Mouse (Mus musculus) ZHBTc4 (cell line): ENCODE measurements around the gene Pdgfb.

Source experiments
- DNase-seq: peaks from one replicate; pipeline ENCODE4 v3.0.0-alpha.2; 2011; ENCODE audit warnings: low read depth, low spot score

The Pdgfb gene

GRCm38 (mm10) chr15:80034913-80035312 is 20.1 kb upstream of the Pdgfb start:
- DNase-seq = peak; percentile 34

- peak; percentile 64 for DNase-seq
These were observed 19.6 kb upstream of the Pdgfb start for GRCm38 (mm10) chr15:80034366-80034765.

GRCm38 (mm10) chr15:80031133-80031532 is 16.4 kb upstream of the Pdgfb start:
- peak; percentile 68 for DNase-seq

DNA sequence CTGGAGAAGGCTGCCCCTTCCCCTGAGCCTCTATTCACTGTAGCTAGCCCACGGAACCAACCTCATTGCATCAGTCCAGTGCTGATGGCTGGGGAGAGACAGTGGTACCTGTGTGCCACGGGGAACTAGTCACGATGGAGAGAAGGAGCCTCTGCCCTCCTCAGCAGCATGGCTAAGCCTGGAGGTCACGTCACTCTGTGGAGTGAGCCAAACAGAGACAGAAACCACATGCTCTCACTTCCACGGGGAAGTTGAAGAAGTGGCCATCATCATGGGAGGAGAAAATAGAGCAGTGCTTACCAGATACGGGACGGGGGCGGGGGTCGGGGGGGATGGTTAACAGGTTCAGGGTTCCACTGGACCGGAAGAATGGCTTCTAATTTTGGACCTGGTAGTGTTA is 15.6 kb upstream of the Pdgfb start:
- DNase-seq = no peak

DNA sequence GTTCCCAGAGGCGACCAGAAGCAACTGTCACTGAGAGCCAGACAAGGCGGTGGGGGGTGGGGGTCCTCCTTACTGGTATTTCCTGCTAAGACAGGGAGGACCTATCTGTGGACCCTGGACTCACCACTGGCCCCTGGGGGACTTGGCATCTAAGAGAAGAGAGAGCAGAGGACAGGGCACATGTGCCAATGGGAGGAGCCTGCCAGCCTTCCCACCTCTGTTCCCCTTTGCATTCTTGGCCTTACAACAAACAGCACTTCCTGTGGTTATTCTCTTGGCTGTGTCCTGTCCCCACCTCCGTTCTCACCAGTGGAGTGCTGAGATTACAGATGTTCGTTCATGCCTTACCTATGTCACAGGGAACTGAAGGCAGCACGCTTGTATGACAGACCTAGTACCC is 14.1 kb upstream of the Pdgfb start:
- no peak for DNase-seq

- no peak for DNase-seq
These were observed 12.0 kb upstream of the Pdgfb start for GRCm38 (mm10) chr15:80026689-80027353.

GRCm38 (mm10) chr15:80026061-80026460 is 11.3 kb upstream of the Pdgfb start:
- DNase-seq = no peak

GRCm38 (mm10) chr15:80025615-80026014 is 10.8 kb upstream of the Pdgfb start:
- DNase-seq = no peak

- no peak for DNase-seq
These were observed 9.8 kb upstream of the Pdgfb start for GRCm38 (mm10) chr15:80024331-80025313.

GRCm38 (mm10) chr15:80020516-80020915 is 5.7 kb upstream of the Pdgfb start:
- DNase-seq = no peak

DNA sequence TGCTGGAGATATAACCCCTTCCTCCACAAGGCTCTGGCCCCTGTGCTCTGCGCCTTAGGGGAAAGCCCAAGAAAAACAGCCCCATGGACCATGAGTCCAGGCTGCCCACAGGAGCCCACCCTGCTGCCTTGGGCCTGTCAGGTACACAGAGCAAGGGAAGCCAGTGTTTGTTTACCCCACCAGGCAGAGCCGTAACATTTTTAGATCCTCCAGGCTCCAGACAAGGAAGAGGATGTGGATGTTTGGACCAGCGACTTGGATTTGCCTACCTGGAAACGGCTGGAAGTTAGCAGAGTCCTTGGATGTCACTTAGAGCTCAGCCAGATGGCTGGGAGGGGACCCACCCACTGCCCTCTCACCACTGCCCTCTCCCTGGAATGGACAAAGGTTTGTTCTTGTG is 4.8 kb upstream of the Pdgfb start:
- DNase-seq = no peak

DNA sequence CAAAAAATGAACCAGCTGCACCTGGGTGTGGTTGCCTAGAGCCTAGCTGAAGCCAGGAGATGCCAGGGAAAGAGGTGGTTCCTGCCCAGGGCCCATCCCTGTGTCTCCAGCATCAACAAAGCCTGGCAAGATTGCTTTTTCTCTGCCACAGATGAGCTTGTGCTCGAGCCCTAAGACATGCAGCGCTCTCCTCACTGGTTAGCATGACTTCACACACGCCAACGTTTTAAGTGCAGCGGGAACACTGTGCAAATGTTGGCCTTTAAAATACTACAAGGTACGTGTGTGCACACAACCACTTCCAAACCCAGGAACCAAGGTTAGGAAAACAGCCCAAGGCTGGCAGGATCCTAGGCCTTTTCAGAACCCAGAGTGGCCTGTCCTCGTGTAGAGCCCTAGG is 4.4 kb upstream of the Pdgfb start:
- no peak for DNase-seq

- DNase-seq = peak; percentile 67
These were observed 2.0 kb upstream of the Pdgfb start for GRCm38 (mm10) chr15:80016563-80017301.

DNA sequence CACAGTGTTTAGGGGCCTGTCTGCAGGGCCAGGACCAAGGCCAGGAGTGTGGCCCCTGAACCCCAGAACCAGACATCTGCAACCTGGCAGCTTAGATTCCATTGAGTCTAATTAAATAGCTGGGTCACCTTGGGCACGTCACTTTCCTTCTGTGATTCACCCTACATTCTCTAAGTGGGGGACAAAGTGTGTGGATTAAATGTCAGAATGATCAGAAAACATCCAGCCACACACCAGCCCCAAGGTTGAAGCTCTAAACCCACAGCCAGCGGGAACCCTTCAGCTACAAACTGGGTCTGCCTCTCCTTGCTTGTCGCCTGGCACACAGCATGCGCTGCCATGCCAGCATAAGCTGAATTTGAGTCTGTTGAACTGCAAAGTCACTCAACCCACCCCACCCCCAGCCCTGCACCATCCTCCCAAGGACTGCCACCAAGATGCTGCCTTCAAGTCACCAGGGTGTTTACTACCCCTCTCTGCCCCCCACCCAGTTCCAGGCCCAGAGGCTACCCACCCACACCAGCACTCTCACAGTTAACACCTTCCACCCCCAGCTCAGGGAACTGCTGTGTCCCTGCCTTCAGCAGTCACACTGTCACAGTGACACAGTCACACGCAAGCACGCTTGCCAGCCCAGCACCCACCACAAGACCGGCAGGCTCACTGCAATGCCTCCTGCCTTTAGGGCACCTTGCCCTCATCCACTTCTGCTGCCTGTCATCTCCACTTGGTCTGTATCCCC is 605 bp upstream of the Pdgfb start:
- no peak for DNase-seq

DNA sequence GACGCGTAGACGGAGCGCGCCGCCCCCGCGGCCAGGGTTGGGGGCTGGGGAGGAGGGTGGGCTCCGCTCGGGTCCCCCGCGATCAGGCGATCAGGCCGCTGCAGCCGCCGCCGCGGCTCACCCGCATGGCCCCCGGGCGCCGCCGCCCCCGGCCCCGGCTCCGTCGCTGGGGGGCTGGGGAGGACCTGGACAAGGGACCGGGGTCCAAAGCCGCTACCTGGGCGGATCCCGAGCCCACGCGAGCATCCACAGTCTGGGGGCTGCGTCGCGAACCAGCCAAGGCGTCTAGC is 801 bp downstream of the Pdgfb start:
- DNase-seq = no peak

DNA sequence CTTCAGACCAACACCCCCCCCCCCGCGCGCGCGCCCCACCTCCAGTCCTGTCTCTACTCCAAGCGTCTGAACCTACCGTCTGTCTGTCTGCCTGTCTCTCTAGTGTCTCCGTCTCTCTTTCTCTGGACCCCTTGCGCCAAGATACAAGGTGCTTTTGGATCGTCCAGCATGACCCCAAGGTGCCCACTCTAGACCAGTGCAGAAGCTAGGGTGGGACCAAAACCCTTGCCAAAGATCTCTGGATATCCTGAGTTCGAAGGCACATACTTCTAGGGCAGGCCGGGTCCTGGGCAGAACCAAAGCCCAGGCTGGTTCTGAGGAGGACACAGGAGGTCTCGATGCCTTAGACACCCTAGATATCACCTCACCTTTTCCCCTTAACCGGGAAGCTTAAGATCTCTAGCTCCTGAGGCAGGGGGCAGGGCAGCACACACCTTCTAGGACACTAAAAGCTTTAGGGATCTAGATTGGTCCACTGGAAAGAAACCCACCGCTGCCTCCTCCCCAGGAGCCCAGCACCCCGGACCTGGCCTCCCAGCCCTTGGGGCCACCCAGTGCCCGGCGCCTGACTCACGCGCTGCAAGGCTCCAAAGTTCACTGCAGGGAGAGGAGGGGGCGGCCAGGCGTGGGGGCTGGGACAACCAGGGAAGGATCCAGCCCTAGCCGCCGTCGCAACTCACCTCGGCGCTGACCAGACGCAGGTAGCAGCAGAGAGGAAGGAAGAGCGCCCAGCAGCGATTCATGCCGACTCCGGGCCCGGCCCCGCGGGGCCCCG is 1.3 kb downstream of the Pdgfb start:
- DNase-seq = peak; percentile 37

DNA sequence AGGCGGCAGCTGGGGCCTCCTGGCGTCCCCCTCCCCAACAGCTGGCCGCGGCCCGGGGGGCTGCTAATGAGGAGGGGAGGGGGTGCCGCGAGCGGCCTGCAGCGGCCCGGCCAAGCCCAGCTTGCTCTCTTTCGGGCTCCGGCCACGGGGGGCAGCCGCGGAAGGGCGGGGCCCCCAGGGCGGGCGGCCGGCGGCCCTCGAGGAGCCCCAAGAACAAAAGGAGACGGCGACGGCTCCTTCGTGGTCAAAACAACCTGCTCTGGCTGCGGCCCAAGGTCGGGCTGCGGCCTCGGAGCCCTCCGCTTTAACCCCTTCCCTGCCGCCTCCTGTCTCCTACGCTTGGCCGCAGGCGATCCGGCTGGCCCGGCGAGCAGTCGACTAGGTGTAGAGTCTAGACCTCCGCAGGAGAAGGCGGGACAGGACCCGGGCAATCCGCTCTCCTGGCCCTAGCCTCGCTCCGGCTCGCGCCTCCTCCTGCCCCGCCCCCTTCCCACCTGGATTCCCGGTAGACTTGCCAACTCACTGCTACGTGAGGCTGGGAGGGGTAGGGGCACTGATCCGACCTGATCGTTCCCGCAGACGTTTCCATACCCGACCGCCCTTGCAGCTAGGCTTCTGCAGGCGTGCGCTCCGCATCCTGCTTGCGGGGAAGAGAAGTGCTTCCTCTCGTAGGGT is 2.1 kb downstream of the Pdgfb start:
- peak; percentile 81 for DNase-seq

GRCm38 (mm10) chr15:80011778-80012526 is 2.8 kb downstream of the Pdgfb start:
- DNase-seq = peak; percentile 78

DNA sequence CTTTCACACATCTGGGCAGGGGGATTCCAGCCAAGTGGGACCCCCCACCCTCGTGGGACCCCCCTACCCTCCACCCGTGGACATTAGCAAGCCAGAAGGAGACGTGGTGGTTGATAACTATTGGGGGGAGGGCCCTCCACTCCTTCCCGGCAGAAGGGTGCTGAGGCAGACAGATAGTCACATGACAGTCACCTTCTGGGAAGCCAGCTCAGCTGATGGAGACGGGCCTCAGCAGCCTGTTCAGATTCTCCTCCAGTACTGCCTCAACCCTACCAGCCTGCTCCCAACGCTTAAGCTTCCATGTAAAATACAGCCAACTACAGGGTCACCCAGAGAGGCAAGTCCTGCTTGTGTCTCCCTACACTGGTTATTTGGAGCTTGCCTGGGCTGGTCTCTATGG is 3.6 kb downstream of the Pdgfb start:
- DNase-seq = peak; percentile 25

DNA sequence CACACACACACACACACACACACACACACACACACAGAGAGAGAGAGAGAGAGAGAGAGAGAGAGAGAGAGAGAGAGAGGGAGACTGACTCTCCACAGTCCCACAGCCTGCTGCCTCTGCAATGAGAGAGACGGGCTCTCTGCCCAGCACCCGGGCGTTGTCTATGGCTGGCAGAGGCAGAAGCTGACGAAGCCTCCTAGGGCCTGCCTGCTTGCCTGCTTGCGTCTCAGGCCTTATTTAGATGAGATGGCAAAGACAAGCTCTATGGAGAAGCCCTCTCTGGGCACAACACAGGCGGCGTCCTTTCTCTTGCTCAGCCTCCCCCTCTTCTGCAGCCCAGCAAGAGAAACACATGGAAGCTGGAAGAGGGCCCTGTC is 4.6 kb downstream of the Pdgfb start:
- DNase-seq = no peak
